Mouse (Mus musculus) kidney, embryonic 14.5 days (tissue): ENCODE measurements around the gene C1qb. TPM values are rescaled to one million over a fixed set of nuclear protein-coding genes. Genes with fewer than 3 reads are reported as not detected.

Experiments used
- ATAC-seq: fragments of 200-750 bp; cut with Nextera tagmentation; 2 replicates; pipeline ENCODE4 v1.8.0; 2017; ENCODE audit warnings: moderate number of reproducible peaks, mild to moderate bottlenecking, moderate TSS enrichment, moderate library complexity; ENCODE audit not compliant: low FRiP score, low TSS enrichment
- H3K27ac ChIP-seq: fragments of 300-500 bp; sonication (generic); 2 replicates; pipeline ENCODE4 v1.5.1; 2014; ENCODE audit warnings: low read depth, mild to moderate bottlenecking, low read length, moderate library complexity, mixed read lengths
- H3K27me3 ChIP-seq: fragments of 300-500 bp; sonication (generic); 2 replicates; pipeline ENCODE4 v1.6.1; 2014; ENCODE audit warnings: mild to moderate bottlenecking, low read length; ENCODE audit not compliant: control insufficient read depth, insufficient read depth
- H3K36me3 ChIP-seq: fragments of 300-500 bp; sonication (generic); 2 replicates; pipeline ENCODE4 v1.6.1; 2014; ENCODE audit warnings: low read length, mixed read lengths; ENCODE audit not compliant: control insufficient read depth, insufficient read depth
- H3K4me1 ChIP-seq: fragments of 300-500 bp; sonication (generic); 2 replicates; pipeline ENCODE4 v1.6.1; 2014; ENCODE audit warnings: low read length, mixed read lengths; ENCODE audit not compliant: control insufficient read depth, insufficient read depth
- H3K4me2 ChIP-seq: fragments of 300-500 bp; sonication (generic); replicated peaks from 2 replicates; pipeline ENCODE4 v1.6.1; 2014; ENCODE audit warnings: low read depth, mild to moderate bottlenecking, low read length
- H3K4me3 ChIP-seq: fragments of 300-500 bp; sonication (generic); 2 replicates; pipeline ENCODE4 v1.5.1; 2014; ENCODE audit warnings: mild to moderate bottlenecking, low read length
- H3K9ac ChIP-seq: fragments of 300-500 bp; sonication (generic); 2 replicates; pipeline ENCODE4 v1.6.1; 2014; ENCODE audit warnings: low read depth, mild to moderate bottlenecking, low read length, moderate library complexity
- H3K9me3 ChIP-seq: fragments of 300-500 bp; sonication (generic); 2 replicates; pipeline ENCODE4 v1.6.1; 2016; ENCODE audit warnings: low read length; ENCODE audit not compliant: control insufficient read depth
- WGBS: fragments of 180-500 bp; shearing (Covaris S2); extraction: QIAGEN DNeasy Blood & Tissue Kit; methylation state at CpG from one replicate; pipeline ENCODE4 v1.1.7; 2014; 5-methylcytosine and 5-hydroxymethylcytosine counted together
- polyA plus RNA-seq: library from polyadenylated mRNA; unstranded; fragments of >200 nt; fragmentation: Nextera tagmentation; extraction: Ambion mirVana; gene quantifications from 2 replicates; pipeline ENCODE4 v1.2.1, GENCODE M21; 2014

Gene C1qb
- polyA plus RNA-seq, 1 experiment from 2014 or later = 38.8 TPM

DNA sequence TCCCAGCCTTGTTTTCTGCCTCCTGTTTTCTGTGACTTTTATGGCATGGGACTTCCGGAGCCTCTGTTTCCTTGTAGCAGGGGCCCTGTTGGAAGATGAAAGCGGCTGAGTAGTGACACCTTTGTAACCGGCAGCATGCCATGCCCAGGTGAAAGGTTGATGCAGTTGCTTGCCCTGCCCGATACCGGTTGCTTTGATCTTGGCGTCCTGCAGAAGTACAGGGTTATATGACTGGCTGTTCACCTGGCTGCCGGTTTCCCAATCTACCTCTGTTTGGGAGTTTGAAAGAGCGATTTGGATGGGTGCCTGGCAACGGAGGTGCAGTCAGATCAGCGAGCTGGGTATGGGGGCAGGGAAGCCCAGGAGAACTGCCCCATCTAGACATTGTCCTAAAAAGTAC, 43.2 kb downstream of the C1qb start:
- Histone ChIP-seq H3K4me3 (no peak overlapping the region), H3K36me3 (no peaks in the 10 kb centered on the region), H3K9me3 (no peaks in the 10 kb centered on the region), H3K27me3 (no peaks in the 10 kb centered on the region; the same call in none of the 2 replicates), H3K9ac (no peak overlapping the region), H3K4me1 (no peaks in the 10 kb centered on the region; the same call in 1 of the 2 replicates), H3K27ac (no peak overlapping the region), H3K4me2 (no peak overlapping the region)
- ATAC-seq = no peak
- WGBS = 64% methylated on average over 10 of the region's 10 CpGs

DNA sequence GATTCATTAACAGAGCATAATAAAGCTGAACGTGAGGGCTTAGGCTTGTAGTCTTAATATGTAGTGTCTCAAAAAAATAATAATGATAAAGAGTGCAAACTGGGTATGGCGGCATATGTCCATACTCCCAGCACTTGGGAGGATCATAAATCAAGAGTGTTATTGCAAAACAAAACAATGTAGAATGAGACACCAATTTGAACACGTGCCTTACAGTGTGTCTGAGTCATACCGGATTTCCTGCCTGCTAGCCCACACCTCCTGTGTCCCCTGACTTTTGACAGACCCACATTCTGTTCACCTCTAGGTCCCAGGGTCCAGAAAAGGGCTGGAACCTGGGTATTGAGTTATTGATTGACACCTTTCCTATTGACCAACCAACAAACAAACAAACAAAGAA, 44.0 kb downstream of the C1qb start:
- H3K36me3 ChIP-seq = no peaks in the 10 kb centered on the region
- 60% methylated on average over 4 of the region's 4 CpGs for WGBS

DNA sequence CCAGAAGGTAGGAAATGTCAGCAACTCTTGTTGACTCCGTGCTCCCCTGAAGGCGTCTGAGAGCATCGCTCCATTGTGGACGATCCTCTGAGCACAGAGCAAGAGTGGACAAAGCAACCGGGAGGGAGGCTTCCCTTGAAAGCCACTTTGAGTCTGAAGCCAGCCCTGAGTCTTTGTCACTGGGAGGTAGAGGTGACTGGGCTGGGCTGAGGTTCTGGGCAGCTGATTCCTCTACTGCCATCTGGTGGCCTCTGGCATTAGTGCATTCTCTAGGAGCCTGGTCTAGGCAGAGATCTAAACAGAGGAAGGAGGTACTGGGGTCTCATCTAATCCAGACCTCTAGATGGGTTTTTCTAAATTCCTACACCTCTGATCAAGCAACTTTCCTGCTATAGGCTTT, 44.9 kb downstream of the C1qb start:
- peak; percentile 63; the same call in 1 of the 2 replicates for ATAC-seq
- Histone ChIP-seq H3K9ac (no peak overlapping the region), H3K4me2 (no peak overlapping the region), H3K36me3 (no peaks in the 10 kb centered on the region), H3K4me1 (peaks cover 6% of the 10 kb centered on the region; the same call in 1 of the 2 replicates), H3K27ac (no peak overlapping the region), H3K9me3 (no peaks in the 10 kb centered on the region), H3K4me3 (no peak overlapping the region), H3K27me3 (no peaks in the 10 kb centered on the region; the same call in none of the 2 replicates)
- WGBS = 13% methylated on average over 5 of the region's 5 CpGs

More for the DNA sequence above, 44.0 kb downstream of the C1qb start:
- Histone ChIP-seq H3K4me3 (no peak overlapping the region), H3K9me3 (no peaks in the 10 kb centered on the region), H3K27me3 (no peaks in the 10 kb centered on the region; the same call in none of the 2 replicates), H3K27ac (no peak overlapping the region), H3K9ac (no peak overlapping the region), H3K4me2 (no peak overlapping the region), H3K4me1 (peaks cover 1% of the 10 kb centered on the region; the same call in 1 of the 2 replicates)
- no peak for ATAC-seq

DNA sequence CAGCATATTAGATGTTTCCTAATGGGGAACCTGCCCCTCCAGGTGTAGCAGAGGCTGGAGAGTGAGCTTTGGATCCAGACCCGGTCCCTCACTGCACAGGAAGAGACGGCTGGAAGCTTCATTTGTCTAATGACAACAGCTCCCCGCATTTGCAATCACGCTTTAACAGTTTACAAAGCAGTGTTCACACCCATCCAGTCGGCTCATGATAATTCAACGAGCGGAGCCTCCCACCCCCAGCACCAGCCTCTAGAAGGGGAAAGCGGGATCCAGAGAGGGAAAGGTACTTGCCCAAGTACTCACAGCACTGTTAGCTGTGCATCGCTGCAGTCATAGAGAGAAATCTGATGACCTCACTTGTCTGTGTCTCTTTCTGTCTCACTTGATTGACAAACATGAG, 47.5 kb downstream of the C1qb start:
- Histone ChIP-seq H3K4me1 (peaks cover 13% of the 10 kb centered on the region; the same call in 1 of the 2 replicates), H3K36me3 (no peaks in the 10 kb centered on the region)

DNA sequence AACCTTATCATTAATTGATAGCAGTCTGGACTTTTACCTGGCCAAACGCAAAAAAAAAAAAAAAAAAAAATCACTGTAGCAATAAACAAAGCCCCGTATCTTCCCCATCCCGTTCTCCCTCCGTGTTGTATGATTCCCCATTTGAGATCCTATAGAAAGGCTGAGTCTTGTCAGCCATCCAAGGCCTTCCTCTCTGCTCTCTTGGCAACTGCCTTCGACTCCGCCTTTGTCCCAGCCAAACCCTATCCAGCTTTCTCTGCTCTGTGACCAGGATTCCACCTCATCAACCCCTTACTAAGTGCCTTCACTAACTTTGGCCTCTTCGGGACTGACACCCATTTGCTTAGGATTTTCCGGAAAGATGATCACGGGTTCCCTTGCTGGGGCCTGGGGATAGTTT, 48.0 kb downstream of the C1qb start:
- H3K4me1 ChIP-seq = peaks cover 15% of the 10 kb centered on the region; the same call in 1 of the 2 replicates
- 79% methylated on average over 9 of the region's 9 CpGs for WGBS
- no peak overlapping the region for H3K9ac ChIP-seq
- H3K36me3 ChIP-seq = no peaks in the 10 kb centered on the region
- no peaks in the 10 kb centered on the region for H3K9me3 ChIP-seq
- no peak overlapping the region for H3K27ac ChIP-seq
- no peak overlapping the region for H3K4me3 ChIP-seq
- peaks cover 6% of the 10 kb centered on the region for H3K27me3 ChIP-seq
- H3K4me2 ChIP-seq = no peak overlapping the region
- no peak for ATAC-seq

More for the DNA sequence above, 47.5 kb downstream of the C1qb start:
- H3K9me3 ChIP-seq = no peaks in the 10 kb centered on the region
- peaks cover 4% of the 10 kb centered on the region for H3K27me3 ChIP-seq
- no peak for ATAC-seq
- no peak overlapping the region for H3K4me2 ChIP-seq
- no peak overlapping the region for H3K4me3 ChIP-seq
- no peak overlapping the region for H3K27ac ChIP-seq
- WGBS = 64% methylated on average over 9 of the region's 9 CpGs
- H3K9ac ChIP-seq = no peak overlapping the region

DNA sequence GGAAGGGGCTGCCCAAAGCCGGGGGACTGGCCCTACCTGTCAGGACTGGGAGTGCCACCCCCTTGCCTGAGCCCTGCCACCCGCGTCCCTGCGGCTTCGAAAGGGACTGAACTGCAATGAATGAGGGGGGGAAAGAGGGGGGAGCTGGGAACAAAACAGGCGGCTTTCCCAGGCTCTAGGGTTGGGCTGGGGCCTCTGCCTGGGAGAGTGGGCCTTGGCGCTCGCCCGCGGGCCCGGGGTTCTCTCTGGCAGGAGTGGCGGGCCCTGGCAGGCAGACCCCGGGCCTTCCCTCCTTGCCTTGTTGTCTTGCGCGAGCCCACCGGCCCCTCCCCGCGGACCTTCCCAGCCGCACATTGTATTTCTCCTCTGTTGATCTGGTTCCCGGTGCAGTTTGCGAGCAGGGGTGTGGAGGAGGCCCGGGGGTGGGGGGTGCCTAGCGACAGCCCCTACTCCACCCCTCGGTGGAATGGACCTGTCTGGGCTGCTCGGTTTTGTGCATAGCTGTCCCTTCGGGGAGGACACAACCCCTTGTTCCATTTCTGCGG, 49.5 kb downstream of the C1qb start:
- Histone ChIP-seq H3K4me3 (peak overlapping the region; percentile 91), H3K27me3 (peaks cover 7% of the 10 kb centered on the region), H3K4me2 (peak overlapping the region; percentile 98), H3K36me3 (no peaks in the 10 kb centered on the region), H3K4me1 (peaks cover 24% of the 10 kb centered on the region; the same call in 1 of the 2 replicates), H3K9ac (peak overlapping the region; percentile 84), H3K27ac (peak overlapping the region; percentile 88), H3K9me3 (no peaks in the 10 kb centered on the region)
- 0% methylated on average over 27 of the region's 27 CpGs for WGBS
- peak; percentile 58 for ATAC-seq

DNA sequence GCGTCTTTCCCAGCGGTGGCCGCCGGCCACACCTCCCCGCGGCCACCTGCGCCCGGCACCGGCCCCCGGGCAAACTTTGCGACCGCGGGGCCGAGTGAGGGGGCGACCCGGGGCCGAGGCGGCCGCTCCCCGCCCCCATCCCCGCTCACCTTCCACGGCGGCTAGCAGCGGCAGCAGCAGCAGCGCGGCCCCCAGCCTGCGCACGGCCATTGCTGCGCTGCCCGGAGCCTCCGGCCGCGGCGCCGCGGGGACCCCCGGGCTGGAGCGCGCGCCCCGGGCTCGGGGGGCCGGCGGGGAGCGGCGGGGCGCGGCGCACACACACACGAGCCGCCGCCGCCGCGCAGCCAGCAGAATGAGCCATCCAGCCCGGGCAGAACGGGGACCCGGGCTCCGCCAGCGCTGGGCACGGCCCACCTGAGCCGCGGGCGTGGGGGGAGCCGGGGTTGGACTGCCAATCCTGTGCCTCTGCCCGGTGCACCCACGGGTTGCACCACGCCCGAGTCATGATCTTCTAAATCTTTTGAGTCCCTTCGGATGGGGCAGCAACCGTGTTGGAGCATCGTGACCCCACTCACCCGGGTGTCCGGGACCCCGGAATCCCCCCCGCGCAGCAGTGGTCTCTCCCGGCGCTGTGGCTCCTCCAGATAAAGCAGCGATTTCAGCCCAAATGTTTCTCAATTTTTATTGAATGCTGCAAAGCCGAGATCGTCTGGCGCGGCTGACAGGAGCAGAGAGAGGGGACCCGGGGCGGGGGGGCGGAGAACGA, 50.2 kb downstream of the C1qb start, which contains the start of gene Ephb2:
Ephb2 (minus strand) TSS at position 368 of the 766 bp plus-strand sequence.
- ATAC-seq = peak; percentile 69
- WGBS = under 1% methylated on average over 77 of the region's 88 CpGs
- peaks cover 10% of the 10 kb centered on the region for H3K27me3 ChIP-seq

DNA sequence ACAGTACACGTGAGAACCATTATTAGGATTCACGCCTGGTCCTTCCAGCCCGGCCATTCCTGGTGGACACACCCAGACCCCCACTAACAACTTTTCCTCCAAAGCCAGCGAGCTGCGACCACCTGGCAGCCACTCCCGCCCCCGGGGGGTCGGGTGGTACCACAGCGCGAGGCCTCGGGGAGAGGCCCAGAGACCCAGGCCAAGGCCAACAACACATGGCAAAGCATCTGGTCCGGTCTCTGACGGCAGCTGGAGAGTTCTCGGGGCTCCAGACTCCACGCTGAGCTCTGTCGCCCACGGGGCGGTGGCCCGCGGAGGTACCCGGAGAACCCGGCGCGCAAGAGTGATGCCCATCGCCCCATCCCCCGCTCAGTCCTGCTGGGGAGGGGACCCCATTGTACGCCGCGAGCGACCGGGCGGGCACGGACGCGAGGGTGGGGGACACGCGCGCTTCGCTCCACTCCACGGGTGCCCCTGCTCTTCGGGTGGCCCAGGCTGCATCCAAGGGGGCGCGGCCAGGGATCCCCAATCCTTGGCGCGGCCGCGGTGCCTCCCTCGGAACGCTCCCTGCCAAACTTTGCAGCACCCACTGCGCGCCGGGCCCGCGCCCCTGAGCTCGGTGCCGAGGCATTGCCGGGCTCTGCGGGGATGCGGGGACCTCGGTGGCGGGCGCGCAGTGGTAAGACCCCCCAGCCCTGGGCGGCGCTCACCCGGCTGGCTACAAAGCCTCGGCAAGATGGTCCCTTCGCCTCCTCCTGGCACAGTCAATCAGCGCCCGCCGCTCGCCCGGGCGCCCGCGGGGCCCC, 51.0 kb downstream of the C1qb start:
- Histone ChIP-seq H3K9me3 (no peaks in the 10 kb centered on the region), H3K27me3 (peaks cover 10% of the 10 kb centered on the region), H3K4me3 (peak overlapping the region; percentile 91), H3K4me2 (peak overlapping the region; percentile 98), H3K9ac (peak overlapping the region; percentile 84), H3K36me3 (no peaks in the 10 kb centered on the region), H3K27ac (no peak overlapping the region; the same call in 1 of the 2 replicates), H3K4me1 (peaks cover 30% of the 10 kb centered on the region)
- 1% methylated on average over 76 of the region's 76 CpGs for WGBS
- ATAC-seq = peak; percentile 59

More for the DNA sequence above, 50.2 kb downstream of the C1qb start, which contains the start of gene Ephb2:
- Histone ChIP-seq H3K9ac (peak within 1 kb of the TSS; percentile 84), H3K4me3 (peak within 1 kb of the TSS; percentile 91), H3K4me2 (peak within 1 kb of the TSS; percentile 98), H3K27ac (peak within 1 kb of the TSS; percentile 88), H3K9me3 (no peaks in the 10 kb centered on the region), H3K4me1 (peaks cover 24% of the 10 kb centered on the region; the same call in 1 of the 2 replicates), H3K36me3 (no peaks in the 10 kb centered on the region)
